Mouse (Mus musculus) gastrocnemius, adult 2 months (tissue): ENCODE measurements around the gene Cit. TPM values are rescaled to one million over a fixed set of nuclear protein-coding genes. Genes with fewer than 3 reads are reported as not detected.

Experiments used
- DNase-seq: peaks from one replicate; pipeline ENCODE4 v3.0.0; 2022
- H3K27ac ChIP-seq: fragments of 200-600 bp; 2 replicates; pipeline ENCODE4 v1.8.1; 2022; ENCODE audit warnings: mild to moderate bottlenecking
- H3K4me3 ChIP-seq: fragments of 200-600 bp; 2 replicates; pipeline ENCODE4 v1.8.1; 2022; ENCODE audit warnings: mild to moderate bottlenecking, moderate library complexity
- CTCF ChIP-seq: fragments of 200-600 bp; IDR thresholded peaks from 2 replicates; pipeline ENCODE4 v1.8.1; 2022; ENCODE audit warnings: antibody characterized with exemption, mild to moderate bottlenecking, moderate library complexity
- intact Hi-C: fragments of 180-260 bp; cut with DNase I; formaldehyde crosslinking; loops from one replicate; pipeline ENCODE4 v1.15.1; 2025
- total RNA-seq, 2 experiments: library from RNA; stranded (reverse); gene quantifications; 2 replicates each; pipeline ENCODE4 v1.2.3; 2021

The Cit gene
- total RNA-seq, 2 experiments from 2014 or later: 0.61 to 0.95 TPM

GRCm38 (mm10) chr5:115958814-115959213 is 113.7 kb downstream of the Cit start:
- Histone ChIP-seq H3K4me3 (no peak overlapping the region), H3K27ac (no peak overlapping the region)
- DNase-seq: no peak
- TF ChIP-seq CTCF: no peak
- intact Hi-C loops: no loop called here

- no peak for DNase-seq
- intact Hi-C loops: no loop called here
- no peak for TF ChIP-seq CTCF
- Histone ChIP-seq H3K27ac (no peak overlapping the region), H3K4me3 (no peak overlapping the region)
These were observed 116.7 kb downstream of the Cit start for GRCm38 (mm10) chr5:115961809-115962208.

GRCm38 (mm10) chr5:115971236-115971635 is 126.2 kb downstream of the Cit start:
- intact Hi-C loops: no loop called here
- Histone ChIP-seq H3K27ac (peak overlapping the region; percentile 43; the same call in 1 of the 2 replicates), H3K4me3 (no peak overlapping the region; the same call in 1 of the 2 replicates)
- no peak for DNase-seq
- no peak for TF ChIP-seq CTCF

GRCm38 (mm10) chr5:115975672-115976071 is 130.6 kb downstream of the Cit start:
- intact Hi-C loops: no loop called here
- Histone ChIP-seq H3K4me3 (no peak overlapping the region), H3K27ac (no peak overlapping the region)
- TF ChIP-seq CTCF: no peak
- no peak for DNase-seq

- Histone ChIP-seq H3K27ac (no peak overlapping the region), H3K4me3 (no peak overlapping the region)
- intact Hi-C loops: no loop called here
- DNase-seq: no peak
- no peak for TF ChIP-seq CTCF
These were observed 131.4 kb downstream of the Cit start for GRCm38 (mm10) chr5:115976446-115976845.

- H3K27ac ChIP-seq: peak overlapping the region; percentile 72
These were observed 132.2 kb downstream of the Cit start for GRCm38 (mm10) chr5:115977266-115977665.

GRCm38 (mm10) chr5:115977757-115978156 is 132.7 kb downstream of the Cit start:
- TF ChIP-seq CTCF: no peak
- H3K4me3 ChIP-seq: peak overlapping the region; percentile 2; the same call in 1 of the 2 replicates
- H3K27ac ChIP-seq: peak overlapping the region; percentile 72
- peak; percentile 43 for DNase-seq
- intact Hi-C loops: no loop called here

More at GRCm38 (mm10) chr5:115977266-115977665, 132.2 kb downstream of the Cit start:
- intact Hi-C loops: no loop called here
- no peak for TF ChIP-seq CTCF
- H3K4me3 ChIP-seq: peak overlapping the region; percentile 2; the same call in 1 of the 2 replicates
- no peak for DNase-seq

GRCm38 (mm10) chr5:115978255-115978654 is 133.2 kb downstream of the Cit start:
- DNase-seq: no peak
- no peak overlapping the region; the same call in 1 of the 2 replicates for H3K4me3 ChIP-seq
- intact Hi-C loops: no loop called here
- TF ChIP-seq CTCF: no peak
- peak overlapping the region; percentile 72 for H3K27ac ChIP-seq

- TF ChIP-seq CTCF: peak; percentile 64
- intact Hi-C loops: no loop called here
- H3K4me3 ChIP-seq: peak overlapping the region; percentile 37
- DNase-seq: peak; percentile 53
- peak overlapping the region; percentile 72 for H3K27ac ChIP-seq
These were observed 134.1 kb downstream of the Cit start for GRCm38 (mm10) chr5:115979134-115979696.

- no peak for TF ChIP-seq CTCF
- intact Hi-C loops: loop anchor here (5.0 kb wide), 1 partner anchor 42 kb away; the partner anchor contains the start of gene Prkab1
- no peak for DNase-seq
These were observed 135.5 kb downstream of the Cit start for GRCm38 (mm10) chr5:115980537-115980936.

GRCm38 (mm10) chr5:115982671-115983373 is 137.7 kb downstream of the Cit start:
- no peak for TF ChIP-seq CTCF
- peak overlapping the region; percentile 28; the same call in 1 of the 2 replicates for H3K27ac ChIP-seq
- DNase-seq: no peak
- intact Hi-C loops: loop anchor here (5.0 kb wide), 1 partner anchor 39 kb away; the partner anchor contains the start of gene Prkab1
- H3K4me3 ChIP-seq: no peak overlapping the region

More at GRCm38 (mm10) chr5:115980537-115980936, 135.5 kb downstream of the Cit start:
- peak overlapping the region; percentile 72 for H3K27ac ChIP-seq
- no peak overlapping the region for H3K4me3 ChIP-seq

- Histone ChIP-seq H3K27ac (no peak overlapping the region), H3K4me3 (no peak overlapping the region)
- intact Hi-C loops: loop anchor here (5.0 kb wide), 1 partner anchor 38 kb away; the partner anchor contains the start of gene Prkab1
- DNase-seq: no peak
- TF ChIP-seq CTCF: no peak
These were observed 139.3 kb downstream of the Cit start for GRCm38 (mm10) chr5:115984392-115984791.

GRCm38 (mm10) chr5:115985101-115985500 is 140.0 kb downstream of the Cit start:
- no peak for DNase-seq

More at GRCm38 (mm10) chr5:115985101-115985500, 140.0 kb downstream of the Cit start:
- Histone ChIP-seq H3K4me3 (no peak overlapping the region), H3K27ac (no peak overlapping the region)
- TF ChIP-seq CTCF: no peak
- intact Hi-C loops: no loop called here
